Mouse (Mus musculus): ENCODE measurements around the gene Ccdc117. TPM values are rescaled to one million over a fixed set of nuclear protein-coding genes. Genes with fewer than 3 reads are reported as not detected.

The Ccdc117 gene
- total and polyA plus RNA-seq, 2 experiments from 2014 or later, result 6.6 to 10.5 TPM

DNA sequence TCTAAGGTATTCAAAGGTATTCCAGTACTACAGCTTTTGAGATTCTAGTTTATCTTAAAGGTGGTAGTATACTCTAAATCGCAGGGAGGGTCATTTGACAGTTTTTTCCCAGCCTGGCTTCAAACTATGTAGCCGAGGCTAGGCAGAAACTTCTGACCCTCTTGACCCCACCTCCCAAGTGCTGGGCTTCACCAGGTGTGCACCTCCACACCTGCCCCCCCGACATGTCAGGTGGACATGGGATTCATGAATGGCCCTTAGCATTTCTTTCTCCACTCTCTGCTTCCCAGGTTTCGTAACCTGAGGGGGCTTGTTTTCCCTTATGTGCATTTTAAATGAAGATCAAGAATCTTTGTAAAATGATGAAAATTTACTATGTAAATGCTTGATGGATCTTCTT is 16.6 kb downstream of the Ccdc117 start:
- H3K4me2 ChIP-seq (ENCODE audit: low read depth, low read length), result no peak overlapping the region
- DNase-seq (ENCODE audit: low spot score) (no peak), ATAC-seq (no peak)
- H3K9me3 ChIP-seq (ENCODE audit: low read length), result no peaks in the 10 kb centered on the region
- H3K4me1 ChIP-seq (ENCODE audit: insufficient read depth, low read length), result peaks cover 6% of the 10 kb centered on the region
- TF ChIP-seq CTCF (IDR thresholded peaks at IDR 0.05; ENCODE audit: low read depth), result no peak
- H3K9ac ChIP-seq (replicated peaks; ENCODE audit: low read length), result no peak overlapping the region
- no peak overlapping the region for H3K4me3 ChIP-seq (ENCODE audit: low read length)
- WGBS, result 87% methylated on average over 4 of the region's 4 CpGs
- no peak overlapping the region for H3K27ac ChIP-seq
- peaks cover 50% of the 10 kb centered on the region for H3K36me3 ChIP-seq (ENCODE audit: insufficient read depth, low read length)
- no peaks in the 10 kb centered on the region for H3K27me3 ChIP-seq (ENCODE audit: insufficient read depth, low read length)

DNA sequence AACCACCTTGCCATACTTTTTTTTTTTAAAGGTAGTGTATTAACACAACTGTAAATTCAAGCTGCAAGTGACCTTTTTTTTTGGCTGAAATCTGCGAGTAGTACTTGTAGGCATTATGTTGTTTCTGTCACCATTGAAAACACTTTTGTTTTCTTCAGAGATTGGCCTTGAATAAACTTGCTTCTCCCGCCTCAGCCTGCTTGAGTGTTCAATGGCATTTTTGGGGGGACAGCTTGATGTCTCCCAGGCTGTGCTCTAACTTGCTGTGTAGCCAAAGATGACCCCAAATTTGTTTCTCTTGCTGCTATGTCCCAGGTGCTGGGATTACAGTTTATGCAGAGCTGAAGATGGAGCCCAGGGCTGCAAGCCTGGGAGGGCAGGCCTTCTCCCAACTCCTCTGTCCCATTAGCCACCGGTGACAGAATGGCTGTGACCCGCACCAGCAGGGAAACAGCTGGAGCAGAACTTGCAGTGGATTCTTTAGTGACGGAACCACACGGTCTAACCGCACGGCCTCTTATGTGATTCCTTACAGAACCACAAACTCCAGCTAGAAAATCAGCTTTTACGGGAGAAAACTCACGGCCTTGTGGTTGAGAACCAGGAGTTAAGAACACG is 19.1 kb downstream of the Ccdc117 start:
- no peaks in the 10 kb centered on the region for H3K9me3 ChIP-seq (ENCODE audit: low read length)
- no peak overlapping the region for H3K9ac ChIP-seq (replicated peaks; ENCODE audit: low read length)
- WGBS, result 89% methylated on average over 11 of the region's 11 CpGs
- no peaks in the 10 kb centered on the region for H3K27me3 ChIP-seq (ENCODE audit: insufficient read depth, low read length)
- no peak overlapping the region for H3K27ac ChIP-seq
- H3K36me3 ChIP-seq (ENCODE audit: insufficient read depth, low read length), result peaks cover 34% of the 10 kb centered on the region
- DNase-seq (ENCODE audit: low spot score) (no peak), ATAC-seq (no peak)
- no peak overlapping the region for H3K4me3 ChIP-seq (ENCODE audit: low read length)
- peak overlapping the region; percentile 71; the same call in 1 of the 2 replicates for H3K4me2 ChIP-seq (ENCODE audit: low read depth, low read length)
- TF ChIP-seq CTCF (IDR thresholded peaks at IDR 0.05; ENCODE audit: low read depth), result no peak
- H3K4me1 ChIP-seq (ENCODE audit: insufficient read depth, low read length), result peaks cover 6% of the 10 kb centered on the region

DNA sequence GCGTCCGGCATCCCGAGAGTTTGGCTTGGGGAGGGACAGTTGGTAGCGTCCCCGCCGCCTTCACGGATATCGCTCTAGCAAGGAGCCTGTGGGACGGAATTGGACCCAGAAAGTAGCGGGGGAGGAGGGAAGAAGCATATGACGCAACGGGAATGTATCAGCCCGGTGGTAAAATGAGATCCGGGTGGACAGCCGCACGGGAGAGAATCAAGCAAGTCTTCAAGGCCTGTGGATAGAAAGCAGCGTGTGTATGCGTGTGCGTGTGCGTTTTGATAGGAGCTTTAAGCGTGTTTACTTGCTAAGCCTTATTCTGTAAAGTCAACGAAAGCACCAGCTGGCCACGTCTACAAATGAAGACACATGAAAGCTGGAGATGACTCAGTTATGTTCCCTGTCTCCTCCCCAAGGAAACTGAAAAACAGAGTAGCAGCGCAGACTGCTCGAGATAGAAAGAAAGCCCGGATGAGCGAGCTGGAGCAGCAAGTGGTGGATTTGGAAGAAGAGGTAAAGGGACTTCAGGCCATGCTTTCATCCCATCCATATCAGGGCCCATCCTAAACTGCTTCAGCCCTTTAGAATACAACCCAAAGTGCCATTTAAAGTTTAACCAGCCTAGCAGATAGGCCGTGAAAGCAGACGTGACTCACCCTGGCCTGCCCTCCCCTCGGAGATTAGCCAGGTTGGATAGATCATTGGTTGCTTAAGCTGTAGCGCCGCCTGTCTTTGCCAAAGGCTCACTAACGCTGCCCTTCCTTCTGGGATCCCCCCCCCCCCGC is 20.3 kb downstream of the Ccdc117 start:
- H3K27me3 ChIP-seq (ENCODE audit: insufficient read depth, low read length), result no peaks in the 10 kb centered on the region
- TF ChIP-seq CTCF (IDR thresholded peaks at IDR 0.05; ENCODE audit: low read depth), result peak; percentile 70
- ATAC-seq (peak; percentile 52), DNase-seq (ENCODE audit: low spot score) (peak; percentile 84)
- H3K36me3 ChIP-seq (ENCODE audit: insufficient read depth, low read length), result peaks cover 29% of the 10 kb centered on the region
- H3K4me1 ChIP-seq (ENCODE audit: insufficient read depth, low read length), result peaks cover 6% of the 10 kb centered on the region
- H3K4me2 ChIP-seq (ENCODE audit: low read depth, low read length), result peak overlapping the region; percentile 71
- peak overlapping the region; percentile 82 for H3K4me3 ChIP-seq (ENCODE audit: low read length)
- peak overlapping the region; percentile 99 for H3K9ac ChIP-seq (replicated peaks; ENCODE audit: low read length)
- H3K27ac ChIP-seq, result peak overlapping the region; percentile 97
- under 1% methylated on average over 34 of the region's 34 CpGs for WGBS
- H3K9me3 ChIP-seq (ENCODE audit: low read length), result no peaks in the 10 kb centered on the region

DNA sequence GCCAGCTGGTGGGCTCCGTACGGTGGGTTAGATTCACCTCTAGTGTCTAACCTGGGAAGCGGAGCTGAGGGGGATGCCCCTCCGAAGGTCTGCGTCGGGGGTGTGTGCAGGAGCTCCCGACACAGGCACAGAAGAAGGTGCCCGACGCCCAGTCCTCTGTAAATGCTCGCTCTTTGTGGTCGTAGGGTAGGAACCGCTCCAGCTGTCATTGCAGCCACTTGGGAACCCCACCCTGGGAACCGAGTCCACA is 20.8 kb downstream of the Ccdc117 start:
- 0% methylated on average over 13 of the region's 13 CpGs for WGBS
- DNase-seq (ENCODE audit: low spot score) (no peak), ATAC-seq (peak; percentile 36)
- no peak for TF ChIP-seq CTCF (IDR thresholded peaks at IDR 0.05; ENCODE audit: low read depth)
- H3K27me3 ChIP-seq (ENCODE audit: insufficient read depth, low read length), result no peaks in the 10 kb centered on the region
- H3K27ac ChIP-seq, result peak overlapping the region; percentile 97
- peak overlapping the region; percentile 99 for H3K9ac ChIP-seq (replicated peaks; ENCODE audit: low read length)
- H3K4me2 ChIP-seq (ENCODE audit: low read depth, low read length), result peak overlapping the region; percentile 71
- H3K4me1 ChIP-seq (ENCODE audit: insufficient read depth, low read length), result peaks cover 6% of the 10 kb centered on the region
- no peaks in the 10 kb centered on the region for H3K9me3 ChIP-seq (ENCODE audit: low read length)
- H3K36me3 ChIP-seq (ENCODE audit: insufficient read depth, low read length), result peaks cover 29% of the 10 kb centered on the region
- H3K4me3 ChIP-seq (ENCODE audit: low read length), result peak overlapping the region; percentile 82

DNA sequence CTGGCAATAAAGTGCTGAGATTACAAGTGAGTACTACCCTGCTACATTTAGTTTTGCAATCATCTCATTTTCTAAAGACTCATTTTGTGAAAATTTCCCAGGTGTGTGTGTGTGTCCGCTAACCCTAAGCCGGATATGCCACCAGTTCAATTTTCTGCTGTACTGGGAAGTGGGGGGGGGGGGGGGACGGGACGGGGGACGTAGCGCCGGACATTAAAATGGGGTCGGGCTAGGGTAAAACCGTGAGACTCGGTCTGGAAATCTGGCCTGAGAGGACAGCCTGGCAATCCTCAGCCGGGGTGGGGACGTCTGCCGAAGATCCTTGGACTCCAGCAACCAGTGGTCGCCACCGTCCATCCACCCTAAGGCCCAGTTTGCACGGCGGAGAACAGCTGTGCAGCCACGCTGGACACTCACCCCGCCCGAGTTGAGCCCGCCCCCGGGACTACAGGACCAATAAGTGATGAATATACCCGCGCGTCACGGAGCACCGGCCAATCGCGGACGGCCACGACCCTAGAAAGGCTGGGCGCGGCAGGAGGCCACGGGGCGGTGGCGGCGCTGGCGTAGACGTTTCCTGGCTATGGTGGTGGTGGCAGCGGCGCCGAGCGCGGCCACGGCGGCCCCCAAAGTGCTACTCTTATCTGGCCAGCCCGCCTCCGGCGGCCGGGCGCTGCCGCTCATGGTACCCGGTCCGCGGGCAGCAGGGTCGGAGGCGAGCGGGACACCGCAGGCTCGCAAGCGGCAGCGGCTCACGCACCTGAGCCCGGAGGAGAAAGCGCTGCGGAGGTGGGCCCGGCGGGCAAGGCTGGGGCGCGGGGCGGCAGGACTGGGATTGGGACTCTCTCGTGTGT is 21.3 kb downstream of the Ccdc117 start, which contains the start of gene Xbp1:
Gene Xbp1 (plus strand): TSS at position 248 of the 854 bp plus-strand sequence.
- H3K9me3 ChIP-seq (ENCODE audit: low read length), result no peaks in the 10 kb centered on the region
- H3K4me3 ChIP-seq (ENCODE audit: low read length), result peak within 1 kb of the TSS; percentile 82
- TF ChIP-seq CTCF (IDR thresholded peaks at IDR 0.05; ENCODE audit: low read depth), result no peak; the same call in 1 of the 2 replicates
- under 1% methylated on average over 53 of the region's 72 CpGs for WGBS
- peaks cover 6% of the 10 kb centered on the region for H3K4me1 ChIP-seq (ENCODE audit: insufficient read depth, low read length)
- DNase-seq (ENCODE audit: low spot score), result peak; percentile 97
- peak; percentile 97 for ATAC-seq
- H3K27me3 ChIP-seq (ENCODE audit: insufficient read depth, low read length), result no peaks in the 10 kb centered on the region
- H3K4me2 ChIP-seq (ENCODE audit: low read depth, low read length), result peak within 1 kb of the TSS; percentile 71
- H3K9ac ChIP-seq (replicated peaks; ENCODE audit: low read length), result peak within 1 kb of the TSS; percentile 99
- peak within 1 kb of the TSS; percentile 97 for H3K27ac ChIP-seq
- H3K36me3 ChIP-seq (ENCODE audit: insufficient read depth, low read length), result peaks cover 25% of the 10 kb centered on the region

DNA sequence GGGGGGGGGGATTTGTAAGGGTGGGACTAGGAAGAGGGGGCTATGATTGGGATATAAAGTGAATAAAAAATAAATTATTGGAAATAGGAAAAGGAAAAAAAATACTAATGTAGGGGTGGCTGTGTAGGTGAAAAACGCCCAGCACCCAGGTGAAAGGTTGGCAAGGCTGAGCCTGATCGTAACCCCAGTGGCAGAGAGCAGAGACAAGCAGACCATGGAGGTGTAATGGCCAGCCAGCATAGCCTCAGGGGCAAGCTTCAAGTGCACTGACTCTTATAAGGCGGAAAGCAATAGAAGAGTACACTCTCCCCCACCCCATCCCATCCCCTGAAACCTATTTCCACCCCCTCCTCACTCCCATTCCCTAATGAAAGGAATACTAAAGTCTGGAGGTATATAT is 22.3 kb downstream of the Ccdc117 start:
- 77% methylated on average over 3 of the region's 3 CpGs for WGBS
- Histone ChIP-seq H3K9me3 (ENCODE audit: low read length) (no peaks in the 10 kb centered on the region), H3K4me2 (ENCODE audit: low read depth, low read length) (no peak overlapping the region), H3K9ac (replicated peaks; ENCODE audit: low read length) (no peak overlapping the region), H3K27me3 (ENCODE audit: insufficient read depth, low read length) (no peaks in the 10 kb centered on the region), H3K4me1 (ENCODE audit: insufficient read depth, low read length) (peaks cover 6% of the 10 kb centered on the region), H3K4me3 (ENCODE audit: low read length) (no peak overlapping the region), H3K36me3 (ENCODE audit: insufficient read depth, low read length) (peaks cover 15% of the 10 kb centered on the region), H3K27ac (no peak overlapping the region)
- no peak for ATAC-seq
- TF ChIP-seq CTCF (IDR thresholded peaks at IDR 0.05; ENCODE audit: low read depth), result no peak
- no peak for DNase-seq (ENCODE audit: low spot score)
